Mouse (Mus musculus) c-Kit-positive CD71-positive TER-119-positive erythroid progenitor cells, embryonic 14.5 days (primary cell): ENCODE measurements around the gene March7.

Experiments used
- DNase-seq: peaks from one replicate; pipeline ENCODE4 v3.0.0-alpha.2; 2013; ENCODE audit warnings: low spot score

Gene March7

DNA sequence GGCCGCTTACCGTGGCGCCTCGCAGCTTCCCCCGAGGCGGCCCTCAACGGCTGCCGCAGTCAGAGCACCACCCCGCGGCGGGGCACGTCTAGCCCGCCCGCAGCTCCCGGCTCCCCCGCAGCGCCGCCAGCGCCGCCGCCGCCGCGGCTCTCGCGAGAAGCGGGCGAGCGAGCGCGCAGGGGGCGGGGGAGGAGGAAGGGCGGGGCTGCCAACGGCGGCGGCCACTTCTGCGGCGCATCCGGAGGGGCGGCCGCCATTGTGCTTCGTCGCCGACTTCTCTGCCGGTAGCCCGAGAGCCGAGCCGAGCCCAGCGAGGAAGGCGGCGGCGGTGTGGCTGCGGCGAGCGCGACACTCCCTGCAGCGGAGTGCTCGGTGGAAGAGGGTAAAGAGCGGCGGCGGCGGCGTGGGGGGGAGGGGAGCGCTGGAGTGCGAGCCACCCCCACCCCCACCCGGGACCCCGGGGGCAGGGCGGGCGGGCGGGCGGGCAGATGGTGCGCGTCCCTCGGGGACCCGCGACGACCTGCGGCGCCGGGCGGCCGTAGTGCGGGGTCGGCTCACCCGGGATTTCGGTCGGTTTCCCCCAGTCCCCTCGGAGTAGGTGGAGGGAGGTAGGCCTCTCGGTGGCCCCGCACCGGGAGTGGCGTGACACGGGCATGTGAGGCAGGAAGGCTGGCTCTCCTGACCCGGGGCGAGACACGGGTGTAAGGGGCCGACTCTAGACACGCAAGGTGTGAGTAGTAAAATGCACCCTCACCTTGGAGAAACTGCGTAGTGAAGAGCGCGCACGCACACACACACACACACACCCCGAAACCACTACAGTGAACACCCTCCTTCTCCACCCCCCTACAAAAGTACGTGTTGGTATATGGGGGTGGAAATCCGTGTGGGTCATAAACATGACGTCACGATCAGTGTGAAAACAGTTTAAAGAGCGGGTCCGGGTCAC, at the start of gene March7, which contains the start of gene Baz2b:
Gene March7, plus strand, starts transcription at position 185 of the 949 bp plus-strand sequence.
Gene Baz2b, minus strand, starts transcription at position 137 of the 949 bp plus-strand sequence.
- DNase-seq: peak; percentile 80

DNA sequence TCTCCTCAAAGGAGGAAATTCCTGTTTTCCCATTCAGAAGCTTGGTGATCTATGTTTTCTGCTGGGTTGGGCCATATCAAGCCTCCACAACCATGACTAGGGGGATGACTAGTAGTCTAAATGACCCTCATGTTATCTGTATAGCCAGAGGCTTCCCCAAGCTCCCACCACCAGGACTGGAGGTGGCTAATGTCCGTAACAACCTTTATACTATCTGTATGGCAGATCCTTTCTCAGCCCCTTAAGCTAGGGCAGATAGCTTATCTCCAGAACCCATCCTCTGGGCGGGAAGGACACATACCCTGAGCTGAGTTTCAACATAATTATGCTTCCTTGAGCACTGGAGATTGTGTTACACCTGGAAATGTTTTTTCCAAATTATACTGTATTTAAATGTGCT, 45.9 kb upstream of the March7 start:
- DNase-seq: peak; percentile 40

DNA sequence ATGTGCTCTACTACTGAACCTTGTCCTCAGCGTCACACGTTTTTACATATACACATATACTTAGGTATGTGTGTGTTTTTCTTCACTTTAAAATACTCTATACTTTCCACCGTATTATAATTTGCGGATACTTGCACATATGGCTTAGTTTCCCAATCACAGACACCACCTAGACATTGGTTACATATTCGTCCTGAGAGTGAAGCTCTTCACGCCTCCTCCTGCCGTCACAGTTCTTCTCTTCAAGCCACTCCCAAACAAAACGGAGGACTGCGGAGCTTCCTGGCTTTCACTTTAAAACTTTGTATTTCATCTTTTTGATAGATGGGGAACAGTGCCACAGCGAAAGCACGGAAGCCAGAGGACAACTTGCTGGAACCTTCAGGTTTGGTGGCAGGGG, 44.0 kb upstream of the March7 start:
- no peak for DNase-seq

DNA sequence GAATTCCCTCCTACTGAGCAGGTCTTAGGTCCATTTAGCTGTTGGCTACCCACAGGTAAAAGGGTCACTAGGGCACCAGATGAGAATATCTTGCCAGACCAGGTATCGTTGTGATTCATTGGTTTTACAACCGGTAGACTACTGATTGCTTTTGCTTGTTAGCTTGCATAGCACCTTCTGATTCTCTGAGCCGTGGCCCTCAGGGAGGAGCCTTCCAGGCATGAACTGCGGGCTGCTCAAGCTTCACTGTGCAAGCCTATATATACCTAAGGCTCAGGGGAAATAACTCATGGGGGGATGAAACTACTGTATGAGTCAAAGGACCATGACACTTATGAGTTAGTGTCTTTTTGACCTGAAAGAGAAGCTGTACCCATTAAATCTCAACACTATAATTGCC, 42.8 kb upstream of the March7 start:
- DNase-seq: no peak

DNA sequence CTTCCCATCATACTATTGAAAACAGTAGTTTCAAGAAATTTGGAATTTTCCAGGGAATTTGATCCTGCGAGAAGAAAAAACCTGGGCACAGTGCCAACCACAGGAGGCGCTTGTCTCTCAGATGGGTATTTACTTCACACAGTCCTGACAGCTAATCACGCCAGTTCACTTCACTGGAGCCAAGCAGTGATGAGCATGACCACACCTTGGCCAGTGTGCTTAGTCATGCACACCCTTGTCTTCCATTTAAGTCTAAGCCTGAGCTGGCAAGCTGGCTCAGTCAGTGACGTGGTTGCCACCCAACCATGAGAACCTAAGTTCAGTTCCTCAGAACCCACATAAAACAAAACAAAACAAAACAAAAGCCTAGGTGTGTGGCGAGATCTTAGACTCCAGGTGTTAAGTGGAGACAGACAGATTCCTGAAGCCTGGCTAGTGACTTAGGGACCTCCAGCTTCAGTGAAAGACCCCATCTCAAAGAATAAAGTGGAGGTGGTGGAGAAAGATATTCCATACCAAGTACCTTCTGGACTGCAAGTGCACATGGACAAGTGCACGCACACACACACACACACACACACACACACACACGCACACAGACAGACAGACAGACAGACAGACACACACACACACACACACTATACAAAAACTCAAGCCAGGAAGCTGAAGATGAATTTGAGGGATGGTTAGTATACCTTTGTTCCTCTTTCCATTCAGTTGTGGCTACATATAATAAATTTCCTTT, 37.7 kb upstream of the March7 start:
- DNase-seq: no peak

DNA sequence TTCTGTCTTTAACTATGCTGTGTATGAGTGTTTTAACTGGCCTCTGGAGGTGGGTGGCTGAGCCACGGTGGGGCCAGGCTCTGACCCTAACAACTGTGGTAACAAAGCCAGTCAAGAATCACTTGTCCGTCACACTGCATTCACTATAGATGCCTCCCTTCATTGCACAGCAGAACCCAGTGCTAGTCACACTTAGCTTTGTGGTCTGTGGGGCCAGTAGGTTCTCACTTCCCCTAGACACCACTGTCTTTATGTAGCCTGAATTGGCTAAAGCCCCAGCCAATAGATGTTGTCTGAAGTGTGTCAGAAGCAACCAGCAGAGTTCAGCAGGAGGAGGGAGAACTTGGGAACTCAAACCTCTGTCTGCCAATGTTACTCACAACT, 37.2 kb upstream of the March7 start:
- no peak for DNase-seq

DNA sequence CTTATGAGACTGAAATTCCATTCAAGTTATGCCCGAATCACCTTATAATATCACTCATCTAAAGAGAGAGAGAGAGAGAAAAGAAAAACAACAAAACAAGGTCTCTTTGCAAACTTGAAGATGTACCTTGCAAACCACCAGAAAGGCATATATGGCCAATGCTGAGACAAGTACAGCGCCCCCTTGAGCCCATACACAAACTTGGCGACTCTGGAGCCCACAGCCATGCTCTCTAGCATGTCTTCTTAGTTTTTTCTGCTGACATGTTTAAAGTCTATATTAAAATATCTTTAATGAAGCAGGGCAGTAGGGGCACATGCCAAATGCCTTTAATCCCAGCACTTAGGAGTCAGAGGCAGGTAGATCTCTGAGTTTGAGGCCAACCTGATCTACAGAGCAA, 36.5 kb upstream of the March7 start:
- peak; percentile 33 for DNase-seq

DNA sequence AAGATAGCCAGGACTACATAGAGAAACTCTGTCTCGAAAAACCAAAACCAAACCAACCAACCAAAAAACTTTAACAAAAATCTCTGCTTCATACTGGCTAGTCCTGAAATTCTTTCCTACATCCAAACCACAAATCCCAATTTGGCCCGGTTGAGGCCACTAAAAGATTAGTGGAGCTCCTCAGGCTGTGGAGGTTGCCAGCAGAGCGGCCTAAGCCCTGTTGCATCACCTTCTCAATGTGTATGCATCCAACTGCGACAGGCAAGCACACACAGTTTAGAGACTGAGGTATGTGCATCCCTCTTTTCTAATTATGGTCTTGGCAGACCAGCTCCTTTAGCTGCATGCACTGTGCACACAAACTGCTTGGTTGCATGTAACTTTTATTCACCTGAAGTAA, 36.1 kb upstream of the March7 start:
- DNase-seq: no peak

DNA sequence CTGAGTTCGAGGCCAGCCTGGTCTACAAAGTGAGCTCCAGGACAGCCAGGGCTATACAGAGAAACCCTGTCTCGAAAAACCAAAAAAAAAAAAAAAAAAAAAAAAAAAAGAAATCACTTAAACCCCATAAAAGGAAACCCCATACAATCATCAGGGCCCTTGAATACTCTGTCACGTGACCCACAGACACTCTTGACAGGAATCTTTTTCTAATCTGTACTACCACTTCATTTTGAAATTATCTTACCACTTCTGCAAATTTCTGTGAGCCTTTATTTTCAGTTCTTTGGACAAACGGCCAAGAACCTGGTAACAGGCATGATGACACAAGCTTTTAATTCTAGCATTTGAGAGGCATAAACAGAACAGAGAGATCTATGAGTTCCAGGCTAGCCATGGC, 34.6 kb upstream of the March7 start:
- no peak for DNase-seq

DNA sequence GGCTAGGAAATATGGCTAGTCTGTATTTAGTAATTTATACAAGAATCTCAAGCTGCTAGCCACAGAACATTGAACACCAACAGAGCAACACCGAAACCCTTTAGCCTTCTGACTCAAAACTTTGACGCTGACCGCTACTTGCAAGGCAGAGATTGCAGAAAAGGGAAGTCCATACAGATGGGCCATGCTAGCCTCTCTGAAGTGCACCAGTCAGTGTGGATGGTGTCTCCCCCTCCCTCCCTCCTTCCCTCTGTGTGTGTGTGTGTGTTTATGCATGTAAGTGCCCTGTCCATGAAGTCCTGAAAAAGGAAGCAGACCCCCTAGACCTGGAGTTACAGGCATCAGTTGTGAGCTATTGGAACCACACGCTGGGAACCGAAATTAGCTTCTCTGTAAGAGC, 33.6 kb upstream of the March7 start:
- DNase-seq: no peak

DNA sequence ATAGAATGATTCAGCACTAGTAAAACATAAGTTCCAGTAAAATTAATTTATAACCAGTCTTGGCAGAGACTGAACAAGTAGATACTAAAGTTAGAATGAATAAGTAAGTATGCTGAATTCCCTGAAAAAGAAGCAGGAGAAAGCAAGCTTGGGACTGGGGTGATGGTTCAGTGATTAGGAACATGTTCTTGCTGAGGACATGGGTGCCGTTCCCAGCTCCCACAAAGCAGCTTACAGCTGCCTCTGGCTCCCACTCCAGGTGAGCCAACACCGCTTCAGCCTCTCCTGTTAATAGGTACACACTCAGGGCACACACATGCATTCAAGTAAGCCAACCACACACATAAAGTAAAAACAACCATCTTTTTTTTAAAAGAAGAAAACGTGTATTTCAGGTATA, 32.2 kb upstream of the March7 start:
- no peak for DNase-seq

DNA sequence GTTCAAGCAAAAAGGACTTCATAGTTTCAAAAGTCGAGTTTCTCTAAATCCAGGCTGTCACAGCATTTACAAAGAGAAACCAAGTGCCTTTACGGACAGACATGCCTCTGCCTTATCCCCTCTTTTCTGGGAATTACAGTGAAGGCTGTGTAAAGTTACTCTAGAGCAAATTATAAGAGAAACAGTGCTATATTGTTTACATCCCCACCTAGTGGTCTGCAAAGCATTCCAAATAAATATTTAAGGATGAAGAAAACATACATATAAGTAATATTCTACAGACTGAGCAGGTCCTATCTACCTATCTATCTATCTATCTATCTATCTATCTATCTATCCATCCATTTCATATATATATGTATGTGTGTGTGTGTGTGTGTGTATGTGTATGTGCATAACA, 28.0 kb upstream of the March7 start:
- DNase-seq: no peak

DNA sequence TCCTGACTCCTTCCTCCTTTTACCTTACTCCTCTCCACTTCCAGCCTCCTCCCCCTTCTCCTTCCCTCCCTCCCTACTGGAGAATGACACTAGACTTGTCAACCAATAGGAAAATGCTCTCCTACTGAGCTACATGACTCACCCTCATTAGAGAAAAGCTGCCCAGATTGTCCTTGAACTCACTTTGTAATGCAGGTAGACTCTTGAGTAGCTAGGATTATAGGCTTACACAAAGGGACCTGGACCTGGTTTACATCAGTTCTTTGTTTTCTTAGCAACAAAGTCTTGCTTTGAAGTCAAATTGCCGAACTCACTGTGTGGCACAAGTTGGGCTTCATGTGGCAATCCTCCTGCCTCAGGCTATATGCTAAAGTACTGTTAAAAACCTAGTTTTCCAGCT, 12.8 kb upstream of the March7 start:
- DNase-seq: no peak

DNA sequence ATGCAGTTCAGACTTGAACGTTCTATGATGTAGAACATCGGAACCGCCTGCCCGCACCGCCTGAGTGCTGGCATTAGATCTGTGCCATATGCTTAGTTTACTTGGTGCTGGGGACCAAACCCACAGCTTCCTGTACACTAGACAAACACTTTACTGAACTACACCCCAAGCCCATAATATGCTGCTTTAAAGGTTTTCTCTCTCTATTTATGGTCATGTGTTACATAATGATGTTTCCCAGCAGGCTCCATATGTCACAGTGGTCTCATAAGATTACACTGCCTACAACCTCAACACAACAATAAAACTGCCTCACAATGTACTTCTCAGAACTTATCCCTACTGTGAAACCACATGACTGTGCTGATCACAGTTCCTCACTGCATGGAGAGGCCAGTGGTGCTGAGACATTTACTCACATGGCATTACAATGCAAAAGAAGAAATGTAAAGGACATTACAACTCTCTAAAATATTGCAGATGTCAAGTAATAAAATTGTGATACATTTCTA, 9.6 kb upstream of the March7 start:
- no peak for DNase-seq

DNA sequence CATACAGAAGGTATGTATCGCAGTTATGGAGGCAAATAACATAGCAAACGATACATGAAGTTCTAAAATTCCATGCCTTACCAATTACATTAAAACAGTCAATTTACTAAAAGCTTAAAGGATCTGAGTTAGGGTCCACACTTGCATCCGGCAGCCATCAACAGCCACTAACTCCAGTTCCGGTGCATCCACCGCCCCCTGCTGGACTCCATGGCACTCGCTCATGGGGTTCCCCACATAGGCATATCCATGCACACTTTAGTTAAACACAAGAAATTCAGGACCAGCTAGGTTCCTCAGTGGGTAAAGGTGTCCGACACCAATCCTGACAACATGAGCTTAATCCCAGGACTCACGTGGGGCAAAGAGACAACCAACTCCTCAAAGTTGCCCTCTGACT, 9.0 kb upstream of the March7 start:
- DNase-seq: no peak

DNA sequence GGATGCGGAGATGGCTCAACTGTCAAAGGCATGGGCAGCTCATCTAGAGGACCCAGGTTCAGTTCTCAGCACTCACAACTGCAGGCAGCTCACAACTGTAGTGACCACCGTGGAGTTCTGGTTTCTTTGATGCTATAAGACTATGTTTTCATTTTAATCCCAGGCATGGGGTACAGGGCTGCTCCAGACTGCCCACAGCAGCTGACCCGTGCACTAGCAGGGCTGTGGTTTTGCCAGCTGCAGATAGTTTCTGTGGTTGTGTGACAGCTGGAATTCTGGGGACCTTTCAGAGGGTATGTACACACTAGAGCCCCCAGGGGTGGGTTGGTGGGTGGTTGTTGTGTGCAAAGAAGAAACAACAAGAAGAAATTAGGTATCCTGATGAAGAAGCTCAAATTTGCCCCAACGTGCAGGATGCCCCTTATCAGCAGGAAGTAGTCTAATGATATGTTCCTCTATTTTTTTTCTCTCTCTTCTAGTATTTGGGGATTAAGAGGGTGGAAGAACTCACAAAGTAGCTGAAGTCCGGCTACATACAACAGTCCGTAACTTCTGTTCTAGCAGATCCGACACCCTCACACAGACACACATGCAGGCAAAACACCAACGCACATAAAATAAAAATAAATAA, 6.7 kb upstream of the March7 start:
- DNase-seq: no peak

DNA sequence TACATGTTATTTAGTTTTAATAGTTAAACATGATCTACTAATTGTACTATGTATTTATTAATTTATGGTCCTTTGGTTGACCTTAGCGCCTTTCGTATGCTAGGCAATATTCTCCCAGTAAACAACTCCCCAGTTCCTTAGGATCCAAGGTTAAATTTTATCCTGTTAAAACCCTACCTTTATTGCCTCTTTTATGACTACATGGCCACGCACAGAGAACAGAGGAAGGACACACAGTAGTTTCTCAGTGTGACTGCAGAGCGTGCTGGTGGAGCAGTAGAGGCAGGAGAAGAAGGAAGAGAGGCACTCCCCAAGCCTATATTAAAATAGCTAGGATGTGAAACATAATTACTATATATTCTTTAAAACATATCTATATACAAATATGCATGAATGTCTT, 6.0 kb upstream of the March7 start:
- no peak for DNase-seq

DNA sequence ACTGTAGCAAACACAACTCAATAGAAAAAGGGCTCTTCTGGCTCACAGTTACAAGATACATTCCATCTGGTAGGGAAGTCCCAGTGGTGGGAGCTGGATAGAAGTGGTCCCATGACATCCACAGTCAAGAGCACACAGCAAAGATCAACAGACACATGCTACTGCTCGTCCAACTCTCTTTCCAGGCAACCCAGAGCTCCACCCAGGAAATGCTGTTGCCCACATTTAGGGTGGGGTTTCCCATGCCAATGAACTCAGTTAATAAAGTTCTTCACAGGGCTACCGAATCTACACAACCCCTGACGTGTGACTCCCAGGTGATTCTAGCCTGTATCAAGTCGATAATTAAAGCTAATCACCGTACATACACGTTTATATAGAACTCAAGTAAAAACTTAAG, 5.5 kb upstream of the March7 start:
- DNase-seq: no peak

DNA sequence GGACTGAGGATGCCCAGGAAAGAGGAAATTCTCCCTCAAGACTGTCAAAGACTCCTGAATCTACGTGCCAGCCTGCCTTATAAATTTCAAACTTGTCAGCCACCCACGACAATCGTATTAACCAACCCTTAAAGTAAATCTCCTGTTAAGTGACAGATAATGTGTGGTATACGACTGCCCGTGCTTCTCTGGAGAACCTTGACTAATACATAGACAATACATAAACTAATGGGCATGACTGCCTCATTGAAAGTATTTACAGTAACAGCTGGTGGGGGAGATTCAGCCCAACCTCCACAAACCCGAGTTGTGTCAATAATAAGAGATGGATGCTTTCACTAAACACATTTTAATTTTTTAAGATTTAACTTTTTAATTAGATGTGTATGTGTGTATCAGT, 3.9 kb upstream of the March7 start:
- DNase-seq: no peak

DNA sequence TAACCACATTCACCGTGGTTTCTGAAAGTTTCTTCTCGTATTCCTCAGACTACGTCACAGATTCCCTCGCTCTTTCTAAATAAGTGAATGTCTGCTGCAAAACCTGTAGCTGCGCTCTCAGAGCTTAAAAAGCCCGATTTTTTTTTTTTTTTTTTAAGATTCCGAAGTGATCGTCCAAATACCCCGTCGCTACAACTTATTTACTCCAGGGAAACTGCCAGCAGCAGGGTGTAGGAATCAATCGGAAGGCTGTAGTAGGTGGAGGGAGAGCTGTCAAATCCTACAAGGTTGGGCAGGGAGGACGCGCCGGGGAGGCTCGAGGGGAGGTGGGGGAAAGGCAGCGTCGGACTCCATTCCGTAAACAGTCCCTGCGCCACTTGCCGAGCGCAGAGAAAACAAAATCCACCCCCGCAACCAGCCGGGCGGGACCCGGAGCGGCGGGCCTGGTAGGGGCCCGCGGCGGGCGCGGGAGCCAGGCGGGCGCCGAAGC, 520 bp upstream of the March7 start:
- DNase-seq: peak; percentile 46

DNA sequence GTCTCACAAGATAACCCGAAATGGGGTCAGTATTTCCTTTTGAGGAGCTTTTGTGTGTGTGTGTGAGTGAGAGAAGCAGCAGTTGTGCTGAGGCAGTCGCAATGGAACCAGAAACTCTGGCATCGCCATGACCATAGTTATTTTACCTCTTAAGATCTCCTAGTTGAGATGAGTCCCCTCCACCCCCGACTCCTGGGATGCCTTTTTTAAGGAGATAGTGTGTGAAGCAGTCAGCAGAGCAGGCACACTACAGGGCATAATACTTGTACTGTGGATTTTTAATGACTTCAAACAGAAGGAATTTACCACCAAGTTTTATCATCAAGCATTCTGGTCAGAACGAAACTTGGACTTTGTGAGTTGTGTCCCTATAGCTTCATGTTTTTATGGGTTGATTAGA, 1.1 kb downstream of the March7 start:
- no peak for DNase-seq

DNA sequence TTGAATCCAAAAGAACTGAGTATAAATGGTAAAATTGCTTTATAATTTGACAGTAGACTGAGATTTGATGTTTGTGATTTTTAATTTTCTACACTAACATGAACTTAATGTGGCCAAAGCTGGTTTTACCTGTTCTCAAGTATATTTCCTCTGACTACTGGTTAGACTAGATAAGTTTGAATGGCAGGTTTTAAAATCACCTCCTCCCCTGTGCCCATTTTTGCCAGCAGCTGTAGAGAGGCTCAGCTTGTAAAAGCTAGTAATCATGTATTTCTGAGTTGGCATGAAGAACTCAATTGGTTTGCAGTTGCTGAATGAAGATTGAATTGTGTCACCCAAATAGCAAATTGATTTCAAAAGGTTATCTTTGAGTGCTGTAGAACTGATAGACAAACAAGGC, 2.8 kb downstream of the March7 start:
- DNase-seq: no peak
